Mouse (Mus musculus) heart, embryonic 16.5 days (tissue): ENCODE data around the gene Chkb. TPM values are rescaled to one million over a fixed set of nuclear protein-coding genes. Genes with fewer than 3 reads are reported as not detected.

Source experiments
- ATAC-seq: fragments of 200-750 bp; cut with Nextera tagmentation; replicated peaks from 2 replicates; pipeline ENCODE4 v1.8.0; 2017; ENCODE audit warnings: moderate number of reproducible peaks; ENCODE audit not compliant: insufficient read depth, low FRiP score; ENCODE audit errors: extremely low read depth
- H3K27ac ChIP-seq: fragments of 300-500 bp; sonication (generic); 2 replicates; pipeline ENCODE4 v1.5.1; 2014; ENCODE audit warnings: mild to moderate bottlenecking, low read length, control low read depth, moderate library complexity
- H3K27me3 ChIP-seq: fragments of 300-500 bp; sonication (generic); 2 replicates; pipeline ENCODE4 v1.6.1; 2014; ENCODE audit warnings: low read length, mixed read lengths; ENCODE audit not compliant: control insufficient read depth, insufficient read depth
- H3K36me3 ChIP-seq: fragments of 300-500 bp; sonication (generic); 2 replicates; pipeline ENCODE4 v1.6.1; 2014; ENCODE audit not compliant: control insufficient read depth, insufficient read depth
- H3K4me1 ChIP-seq: fragments of 300-500 bp; sonication (generic); 2 replicates; pipeline ENCODE4 v1.6.1; 2014; ENCODE audit warnings: low read length, mixed read lengths; ENCODE audit not compliant: control insufficient read depth, insufficient read depth
- H3K4me2 ChIP-seq: fragments of 300-500 bp; sonication (generic); 2 replicates; pipeline ENCODE4 v1.6.1; 2014; ENCODE audit warnings: low read depth, mild to moderate bottlenecking, control low read depth, low read length
- H3K4me3 ChIP-seq: fragments of 300-500 bp; sonication (generic); 2 replicates; pipeline ENCODE4 v1.5.1; 2014; ENCODE audit warnings: mild to moderate bottlenecking, control low read depth, low read length
- H3K9ac ChIP-seq: fragments of 300-500 bp; sonication (generic); 2 replicates; pipeline ENCODE4 v1.6.1; 2014; ENCODE audit warnings: low read length, control low read depth
- H3K9me3 ChIP-seq: fragments of 300-500 bp; sonication (generic); replicated peaks from 2 replicates; pipeline ENCODE4 v1.6.1; 2016; ENCODE audit warnings: low read length; ENCODE audit not compliant: control insufficient read depth
- WGBS: fragments of 180-500 bp; shearing (Covaris S2); extraction: QIAGEN DNeasy Blood & Tissue Kit; methylation state at CpG from one replicate; pipeline ENCODE4 v1.1.7; 2014; 5-methylcytosine and 5-hydroxymethylcytosine counted together
- polyA plus RNA-seq: library from polyadenylated mRNA; unstranded; fragments of >200 nt; fragmentation: Nextera tagmentation; extraction: Ambion mirVana; gene quantifications from 2 replicates; pipeline ENCODE4 v1.2.1, GENCODE M21; 2015

Chkb gene
- polyA plus RNA-seq, 1 experiment from 2014 or later = 80.5 TPM

DNA sequence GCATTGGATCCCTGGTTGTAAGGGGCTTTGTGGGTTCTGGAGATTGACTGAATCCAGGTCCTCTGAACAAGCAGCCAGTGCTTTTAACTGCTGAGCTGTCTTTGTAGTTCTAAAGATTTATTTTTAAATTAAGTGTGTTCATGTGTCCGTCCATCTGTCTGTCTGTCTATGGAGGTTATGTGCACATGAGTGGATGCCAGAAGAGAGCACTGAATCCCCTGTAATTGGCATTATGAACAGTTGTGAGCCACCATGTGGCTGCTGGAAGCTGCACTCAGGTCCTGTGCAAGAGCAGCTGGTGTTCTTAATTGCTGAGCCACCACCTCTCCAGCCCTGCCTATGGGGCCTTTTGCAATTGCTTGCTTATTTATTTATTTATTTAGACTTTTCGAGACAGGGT, 31.6 kb downstream of the Chkb start:
- ATAC-seq = no peak
- Histone ChIP-seq H3K27me3 (no peaks in the 10 kb centered on the region), H3K4me2 (no peak overlapping the region), H3K4me3 (no peak overlapping the region), H3K9me3 (no peaks in the 10 kb centered on the region), H3K4me1 (no peaks in the 10 kb centered on the region), H3K9ac (no peak overlapping the region), H3K27ac (no peak overlapping the region), H3K36me3 (no peaks in the 10 kb centered on the region)
- WGBS = 79% methylated on average over 2 of the region's 2 CpGs

DNA sequence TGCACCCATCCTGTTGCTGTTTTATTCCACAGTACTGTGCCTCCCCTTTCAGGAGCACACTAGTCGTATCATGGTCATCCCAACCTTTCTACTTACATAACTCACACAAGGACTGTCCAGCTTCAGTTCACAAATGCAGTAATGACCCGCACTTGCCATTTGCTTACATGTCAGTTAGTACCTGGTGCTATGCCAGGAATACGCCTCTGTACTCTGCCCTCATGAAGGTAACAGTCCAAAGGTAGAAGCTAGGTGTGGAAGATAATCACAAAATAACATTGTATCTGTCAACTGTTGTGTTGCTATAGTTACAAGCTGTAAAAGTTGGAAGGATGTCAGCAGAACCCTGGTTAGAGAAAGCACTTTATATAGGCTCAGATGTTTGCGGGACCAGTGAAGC, 32.8 kb downstream of the Chkb start:
- Histone ChIP-seq H3K4me2 (no peak overlapping the region), H3K9me3 (no peaks in the 10 kb centered on the region)
- no peak for ATAC-seq

GRCm38 (mm10) chr15:89390081-89390480, 39.6 kb downstream of the Chkb start:
- no peak overlapping the region for H3K27ac ChIP-seq
- H3K4me2 ChIP-seq = no peak overlapping the region
- H3K4me1 ChIP-seq = no peaks in the 10 kb centered on the region
- H3K36me3 ChIP-seq = no peaks in the 10 kb centered on the region
- no peaks in the 10 kb centered on the region for H3K9me3 ChIP-seq
- no peak for ATAC-seq
- H3K27me3 ChIP-seq = peaks cover 5% of the 10 kb centered on the region; the same call in 1 of the 2 replicates
- H3K4me3 ChIP-seq = no peak overlapping the region
- 87% methylated on average over 10 of the region's 10 CpGs for WGBS
- no peak overlapping the region for H3K9ac ChIP-seq

More for the DNA sequence above, 32.8 kb downstream of the Chkb start:
- 81% methylated on average over 4 of the region's 4 CpGs for WGBS
- H3K27ac ChIP-seq = no peak overlapping the region
- no peak overlapping the region for H3K4me3 ChIP-seq
- no peaks in the 10 kb centered on the region for H3K36me3 ChIP-seq
- H3K9ac ChIP-seq = no peak overlapping the region
- no peaks in the 10 kb centered on the region for H3K27me3 ChIP-seq
- no peaks in the 10 kb centered on the region for H3K4me1 ChIP-seq

- Histone ChIP-seq H3K36me3 (no peaks in the 10 kb centered on the region), H3K27ac (no peak overlapping the region), H3K27me3 (peaks cover 5% of the 10 kb centered on the region; the same call in 1 of the 2 replicates), H3K9ac (no peak overlapping the region), H3K4me2 (no peak overlapping the region), H3K9me3 (no peaks in the 10 kb centered on the region), H3K4me3 (no peak overlapping the region), H3K4me1 (no peaks in the 10 kb centered on the region)
- 32% methylated on average over 12 of the region's 12 CpGs for WGBS
- ATAC-seq = no peak; the same call in 1 of the 2 replicates
Observed at GRCm38 (mm10) chr15:89387127-89387526, 42.6 kb downstream of the Chkb start.

GRCm38 (mm10) chr15:89384617-89385016, 45.1 kb downstream of the Chkb start, which contains the start of gene Klhdc7b:
Gene Klhdc7b, plus strand, starts transcription at chr15:89384917.
- no peak for ATAC-seq
- no peaks in the 10 kb centered on the region for H3K9me3 ChIP-seq
- H3K4me3 ChIP-seq = no peak within 1 kb of the TSS
- H3K27ac ChIP-seq = no peak within 1 kb of the TSS
- WGBS = 72% methylated on average over 7 of the region's 7 CpGs
- H3K4me1 ChIP-seq = 0 out of 2 replicates have a peak, but pooled peaks cover under 1% of the 10 kb centered on the region
- no peak within 1 kb of the TSS for H3K4me2 ChIP-seq
- no peaks in the 10 kb centered on the region for H3K36me3 ChIP-seq
- H3K9ac ChIP-seq = no peak within 1 kb of the TSS
- peaks cover 8% of the 10 kb centered on the region for H3K27me3 ChIP-seq

GRCm38 (mm10) chr15:89379429-89379828, 50.3 kb downstream of the Chkb start:
- no peak overlapping the region for H3K27ac ChIP-seq
- peaks cover 15% of the 10 kb centered on the region for H3K4me1 ChIP-seq
- 8% methylated on average over 10 of the region's 10 CpGs for WGBS
- H3K9ac ChIP-seq = peak overlapping the region; percentile 62
- ATAC-seq = no peak
- H3K27me3 ChIP-seq = peaks cover 35% of the 10 kb centered on the region
- peak overlapping the region; percentile 84 for H3K4me2 ChIP-seq
- no peaks in the 10 kb centered on the region for H3K36me3 ChIP-seq
- H3K4me3 ChIP-seq = peak overlapping the region; percentile 57
- no peaks in the 10 kb centered on the region for H3K9me3 ChIP-seq

DNA sequence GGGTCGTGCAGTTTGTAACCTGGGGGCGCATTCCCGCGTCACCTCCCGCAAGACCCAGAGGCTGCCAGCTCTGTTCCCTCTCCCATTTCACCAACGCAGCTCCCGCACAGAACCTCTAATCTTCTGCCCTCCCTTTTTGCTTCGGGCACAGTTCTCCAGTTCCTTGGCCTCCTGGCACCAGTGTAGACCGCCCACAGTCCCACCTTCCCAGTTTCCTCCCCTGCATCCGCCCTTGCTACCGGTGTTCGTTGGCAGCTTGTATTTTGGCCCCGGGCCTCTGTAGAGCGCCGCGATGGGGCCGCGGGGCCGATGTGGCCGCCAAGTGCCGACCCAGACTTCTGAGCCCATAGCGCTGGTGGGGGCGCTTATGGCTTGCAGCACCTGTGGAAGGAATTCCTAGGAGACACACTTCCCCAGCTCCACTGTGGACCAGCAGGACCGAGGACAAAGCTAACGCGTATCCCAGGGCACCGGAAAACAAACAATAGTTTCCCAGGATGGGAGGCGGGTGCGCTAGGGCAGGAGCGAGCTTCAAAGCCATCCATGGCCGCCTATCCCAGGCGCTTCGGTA, 50.8 kb downstream of the Chkb start, which contains the start of gene Odf3b:
TSS of gene Odf3b (minus strand) at position 452 of the 571 bp plus-strand sequence.
- H3K4me3 ChIP-seq = peak within 1 kb of the TSS; percentile 57
- peak within 1 kb of the TSS; percentile 62 for H3K9ac ChIP-seq
- no peak within 1 kb of the TSS for H3K27ac ChIP-seq
- 0 out of 2 replicates have a peak, but pooled peaks have one; percentile 39 for ATAC-seq
- under 1% methylated on average over 28 of the region's 33 CpGs for WGBS
- H3K4me2 ChIP-seq = peak within 1 kb of the TSS; percentile 84
- peaks cover 35% of the 10 kb centered on the region for H3K27me3 ChIP-seq
- no peaks in the 10 kb centered on the region for H3K36me3 ChIP-seq
- H3K4me1 ChIP-seq = peaks cover 19% of the 10 kb centered on the region
- H3K9me3 ChIP-seq = no peaks in the 10 kb centered on the region

DNA sequence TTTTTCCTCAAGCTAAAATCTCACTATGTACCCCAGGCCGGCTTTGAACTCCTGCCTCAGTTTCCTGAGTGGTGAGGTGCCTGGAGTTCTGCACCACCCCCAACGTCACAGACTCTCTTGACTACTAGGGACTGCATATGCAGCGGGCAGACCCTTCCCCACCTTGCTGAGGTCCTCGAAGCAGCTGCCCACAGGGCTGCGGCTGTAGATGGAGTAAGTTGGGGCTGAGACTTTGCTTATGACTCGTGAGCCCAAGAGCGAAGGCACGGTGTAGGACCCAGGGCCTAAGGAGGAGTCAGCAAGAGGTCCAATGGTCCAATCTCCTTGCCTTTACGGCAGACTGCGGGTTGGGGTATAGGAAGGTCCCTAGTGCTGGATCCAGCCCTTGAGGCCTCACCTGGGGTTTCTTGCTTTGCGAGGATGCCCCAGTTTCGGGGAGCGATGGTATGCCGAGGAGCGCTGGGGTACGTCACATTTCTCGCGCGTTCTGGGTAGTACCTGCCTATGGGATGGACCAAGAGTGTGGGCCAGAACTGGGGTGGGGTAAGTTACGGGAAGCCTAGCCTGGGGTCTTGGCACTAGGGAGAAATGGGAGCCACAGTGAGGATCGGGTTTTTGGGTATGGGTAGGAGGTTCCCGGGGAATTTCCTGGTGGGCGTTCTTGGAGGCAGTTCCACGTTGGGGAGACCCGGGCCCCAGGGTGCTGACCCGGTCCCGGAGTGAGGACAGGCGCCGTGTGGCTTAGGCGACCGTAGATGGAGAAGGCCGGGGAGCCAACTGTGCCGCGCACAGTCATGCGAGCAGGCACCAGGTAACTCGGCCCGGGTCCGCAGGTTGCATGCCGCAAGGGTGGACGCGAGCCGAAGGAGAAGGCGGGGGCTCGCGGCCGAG, 51.5 kb downstream of the Chkb start:
- Histone ChIP-seq H3K27ac (no peak overlapping the region), H3K9ac (peak overlapping the region; percentile 62), H3K4me3 (peak overlapping the region; percentile 57), H3K4me2 (peak overlapping the region; percentile 84), H3K27me3 (peaks cover 35% of the 10 kb centered on the region), H3K9me3 (no peaks in the 10 kb centered on the region), H3K36me3 (no peaks in the 10 kb centered on the region), H3K4me1 (peaks cover 21% of the 10 kb centered on the region)
- no peak for ATAC-seq
- WGBS = 16% methylated on average over 39 of the region's 46 CpGs

GRCm38 (mm10) chr15:89377362-89377761, 52.3 kb downstream of the Chkb start:
- ATAC-seq = no peak
- 6% methylated on average over 18 of the region's 18 CpGs for WGBS
- Histone ChIP-seq H3K4me2 (peak overlapping the region; percentile 32; the same call in 1 of the 2 replicates), H3K36me3 (peaks cover 1% of the 10 kb centered on the region), H3K9me3 (no peaks in the 10 kb centered on the region), H3K9ac (0 out of 2 replicates have a peak overlapping the region, but pooled peaks have one; percentile 9), H3K4me3 (peak overlapping the region; percentile 8; the same call in 1 of the 2 replicates), H3K27ac (no peak overlapping the region), H3K4me1 (peaks cover 28% of the 10 kb centered on the region), H3K27me3 (peaks cover 35% of the 10 kb centered on the region)
